8 mouse cellular contexts compared by ENCODE assay signal in the genomic region with DNA sequence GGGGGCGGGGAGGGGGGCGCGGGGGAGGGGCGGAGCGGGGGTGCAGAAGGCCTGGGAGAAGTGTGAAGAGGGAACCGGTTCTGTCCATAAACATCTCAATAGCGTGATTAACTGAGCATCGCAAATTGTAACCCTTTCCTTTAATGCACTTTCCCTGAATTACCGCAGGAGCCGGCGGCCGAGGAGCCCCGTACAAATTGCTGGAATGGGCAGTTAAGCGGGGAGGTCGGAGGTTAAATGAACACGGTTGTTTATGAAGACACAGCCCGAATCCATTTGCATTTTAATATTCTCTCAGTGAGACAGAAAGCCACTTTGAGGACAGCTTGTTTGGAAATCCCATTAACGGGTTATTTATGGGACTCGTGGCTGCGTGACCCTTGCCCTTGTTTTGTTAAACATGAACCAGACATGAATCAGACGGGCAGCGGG.
DNase-seq lines count a peak whose midpoint lies in the region; ATAC-seq lines count a peak whose summit lies in the region.

No protein-coding gene starts in this region.

- peak; percentile 10 for DNase-seq in adrenal gland, postnatal 10 days
- no peak for DNase-seq in adrenal gland, postnatal 4 days (ENCODE audit: low spot score in 2 of 2)
- DNase-seq in kidney, postnatal 14 days, result peak; percentile 68
- no peak for DNase-seq in right cerebral cortex, postnatal 25 days
- no peak for DNase-seq in left cerebral cortex, postnatal 25 days (ENCODE audit: low spot score in 2 of 2)

- peaks cover 19% of the 10 kb centered on the region for H3K4me1 ChIP-seq in forebrain, embryonic 15.5 days
- H3K4me1 ChIP-seq in midbrain, embryonic 15.5 days, result peaks cover 12% of the 10 kb centered on the region

- H3K27ac ChIP-seq in forebrain, embryonic 15.5 days (replicated peaks), result peak overlapping the region; percentile 72
- no peak overlapping the region for H3K27ac ChIP-seq in midbrain, embryonic 15.5 days

- intact Hi-C loops in left cerebral cortex, postnatal 25 days (cut with DNase I), result no loop called here

- WGBS in forebrain, embryonic 15.5 days, result 4% methylated on average over 22 of the region's 22 CpGs
- WGBS in midbrain, embryonic 15.5 days, result 3% methylated on average over 20 of the region's 22 CpGs

- H3K27me3 ChIP-seq in forebrain, embryonic 15.5 days, result peaks cover 7% of the 10 kb centered on the region; the same call in 1 of the 2 replicates
- H3K27me3 ChIP-seq in midbrain, embryonic 15.5 days (replicated peaks), result peaks cover 21% of the 10 kb centered on the region

- peak overlapping the region; percentile 21 for H3K4me3 ChIP-seq in forebrain, embryonic 15.5 days
- 0 out of 2 replicates have a peak overlapping the region, but pooled peaks have one; percentile 7 for H3K4me3 ChIP-seq in midbrain, embryonic 15.5 days

- no peaks in the 10 kb centered on the region for H3K36me3 ChIP-seq in forebrain, embryonic 15.5 days
- no peaks in the 10 kb centered on the region for H3K36me3 ChIP-seq in midbrain, embryonic 15.5 days (replicated peaks)

- H3K4me2 ChIP-seq in forebrain, embryonic 15.5 days (replicated peaks), result peak overlapping the region; percentile 40
- H3K4me2 ChIP-seq in midbrain, embryonic 15.5 days, result peak overlapping the region; percentile 38

- H3K9me3 ChIP-seq in forebrain, embryonic 15.5 days, result no peaks in the 10 kb centered on the region
- no peaks in the 10 kb centered on the region for H3K9me3 ChIP-seq in midbrain, embryonic 15.5 days

- ATAC-seq in forebrain, embryonic 15.5 days (replicated peaks), result 0 out of 2 replicates have a peak, but pooled peaks have one; percentile 34
- peak; percentile 37 for ATAC-seq in midbrain, embryonic 15.5 days (replicated peaks)
- no peak for ATAC-seq in megakaryocyte progenitor cell, adult 5-6 weeks (replicated peaks; ENCODE audit: poor library complexity)

- H3K9ac ChIP-seq in forebrain, embryonic 15.5 days (replicated peaks), result no peak overlapping the region
- no peak overlapping the region for H3K9ac ChIP-seq in midbrain, embryonic 15.5 days

Comparison
In these comparisons a context has a peak if more than half of its experiments do, and no peak if none do; other contexts are left out.
1. DNase-seq: peak in adrenal gland, postnatal 10 days (single experiment) and kidney, postnatal 14 days (single experiment); none in adrenal gland, postnatal 4 days (0 of 2), right cerebral cortex, postnatal 25 days (single experiment) and left cerebral cortex, postnatal 25 days (0 of 2).